Mouse (Mus musculus) right cerebral cortex, postnatal 36 days (tissue): ENCODE measurements around the gene C77080.
"Not testable (repeated sequence)": the region's sequence is repeated elsewhere in the genome, so short reads cannot be mapped to it uniquely, and the experiment has no call there.

Experiments used
- DNase-seq, 2 experiments: peaks; one replicate each; pipeline ENCODE4 v3.0.0; 2022; ENCODE audit warnings: low spot score in 2 of 2, mixed read lengths in 1 of 2

C77080 gene

DNA sequence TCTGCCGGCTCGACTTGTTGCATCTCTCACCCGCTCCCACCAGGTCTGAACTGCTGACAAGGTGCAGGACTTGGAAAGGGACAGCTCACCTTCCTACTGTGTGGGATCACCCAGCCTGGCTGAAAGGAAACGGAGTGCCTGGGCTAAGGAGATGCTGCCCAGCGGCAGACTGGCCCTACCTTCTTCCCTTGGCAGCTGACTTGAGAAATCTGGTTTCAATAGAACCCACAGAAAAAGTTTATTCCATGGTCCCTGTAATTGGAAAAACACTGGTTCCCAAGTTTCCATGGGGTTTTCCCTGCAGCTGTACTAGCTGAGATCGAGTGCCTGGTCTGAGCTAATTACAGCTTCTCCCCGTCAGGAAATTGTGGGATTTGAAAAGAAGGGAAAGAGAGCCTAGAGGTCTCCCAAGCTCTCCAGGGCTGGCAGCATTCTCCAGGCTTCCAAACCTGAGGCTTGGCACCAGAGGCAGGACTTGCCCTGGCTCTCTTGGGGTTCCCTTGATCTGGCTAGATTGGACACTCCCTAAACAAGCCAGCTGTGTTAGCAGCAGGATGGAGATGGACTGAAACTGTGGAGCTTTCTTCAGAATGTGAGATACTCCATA, 42.5 kb downstream of the C77080 start:
- no peak for DNase-seq

GRCm38 (mm10) chr4:129212486-129212885, 48.7 kb downstream of the C77080 start:
- not testable (repeated sequence) for DNase-seq

DNA sequence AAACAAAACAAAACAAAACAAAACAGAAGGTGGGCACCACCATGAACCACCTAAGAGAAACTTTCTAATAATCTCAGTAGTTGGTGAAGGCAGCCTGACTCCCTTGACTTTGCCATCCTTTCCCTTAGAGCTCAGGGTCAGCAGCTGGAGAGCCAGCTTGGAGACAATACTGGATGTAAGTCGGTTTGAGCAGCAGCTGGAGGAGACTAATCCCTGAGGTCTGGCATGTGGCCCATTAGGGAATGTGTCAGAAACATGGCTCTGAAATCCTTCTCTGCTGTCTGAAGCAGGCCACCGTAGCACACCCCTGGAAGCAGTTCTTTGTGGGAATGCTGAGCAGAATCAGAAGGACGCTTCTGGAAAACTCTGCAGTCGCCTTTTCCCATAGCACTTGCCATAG, 49.7 kb downstream of the C77080 start:
- DNase-seq: no peak

GRCm38 (mm10) chr4:129209504-129209903, 51.7 kb downstream of the C77080 start:
- DNase-seq: no peak

- no peak for DNase-seq
Measured at GRCm38 (mm10) chr4:129206792-129207191, 54.4 kb downstream of the C77080 start.

DNA sequence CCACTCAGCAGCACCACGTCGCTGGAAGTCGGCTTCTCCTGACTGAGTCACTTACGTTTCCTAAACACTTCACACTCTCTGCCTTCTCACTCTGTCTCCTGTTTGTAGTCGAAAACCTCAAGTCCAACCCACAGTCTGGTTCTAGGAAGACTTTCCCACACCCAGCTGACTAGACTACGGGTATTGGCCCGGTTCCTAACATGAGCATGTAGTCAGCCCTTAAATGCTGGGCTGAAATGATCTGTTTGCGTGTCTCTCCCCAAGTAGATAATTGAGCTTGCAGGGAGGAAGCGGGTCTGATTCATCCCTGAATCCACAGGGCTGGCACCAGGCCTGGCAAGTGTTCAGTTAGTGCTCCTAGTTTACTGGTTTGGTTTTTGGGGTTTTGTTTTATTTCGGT, 56.5 kb downstream of the C77080 start:
- no peak for DNase-seq

DNA sequence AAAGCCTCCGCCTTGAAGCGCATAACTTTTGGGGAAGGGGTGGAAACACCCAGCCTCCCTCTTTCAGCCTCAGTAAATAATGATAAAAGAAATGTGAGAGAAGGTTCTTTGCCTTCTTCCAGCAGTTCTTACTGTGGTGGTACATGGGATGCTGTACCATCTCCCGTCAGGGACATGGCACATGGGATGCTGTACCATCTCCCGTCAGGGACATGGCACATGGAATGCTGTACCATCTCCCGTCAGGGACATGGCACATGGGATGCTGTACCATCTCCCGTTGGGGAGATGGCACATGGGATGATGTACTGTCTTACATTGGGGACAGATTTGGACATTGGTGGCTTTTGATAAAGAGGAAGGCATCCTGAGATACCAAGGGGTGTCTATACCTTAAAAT, 63.7 kb downstream of the C77080 start:
- DNase-seq: no peak

GRCm38 (mm10) chr4:129194280-129194679, 66.9 kb downstream of the C77080 start:
- DNase-seq: no peak

DNA sequence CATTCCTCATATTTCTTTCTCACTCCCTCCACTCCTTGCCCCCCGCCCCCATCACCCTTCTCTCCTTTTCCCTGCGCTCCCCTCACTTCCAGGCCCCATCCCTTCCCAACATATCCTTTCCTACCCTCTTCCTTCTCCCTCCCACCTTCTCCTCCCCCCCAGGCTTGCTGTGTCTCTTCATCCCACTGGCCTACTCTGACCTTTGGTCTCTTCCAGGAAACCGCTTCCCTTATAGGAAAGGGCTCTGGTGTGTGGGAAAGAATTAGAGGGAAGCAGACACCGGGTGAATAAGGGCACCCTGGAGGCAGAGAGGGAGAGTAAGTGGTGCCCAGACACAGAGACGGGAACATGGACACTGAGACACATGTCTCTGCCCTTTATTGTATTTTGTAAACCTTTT, 69.5 kb downstream of the C77080 start:
- DNase-seq: no peak

DNA sequence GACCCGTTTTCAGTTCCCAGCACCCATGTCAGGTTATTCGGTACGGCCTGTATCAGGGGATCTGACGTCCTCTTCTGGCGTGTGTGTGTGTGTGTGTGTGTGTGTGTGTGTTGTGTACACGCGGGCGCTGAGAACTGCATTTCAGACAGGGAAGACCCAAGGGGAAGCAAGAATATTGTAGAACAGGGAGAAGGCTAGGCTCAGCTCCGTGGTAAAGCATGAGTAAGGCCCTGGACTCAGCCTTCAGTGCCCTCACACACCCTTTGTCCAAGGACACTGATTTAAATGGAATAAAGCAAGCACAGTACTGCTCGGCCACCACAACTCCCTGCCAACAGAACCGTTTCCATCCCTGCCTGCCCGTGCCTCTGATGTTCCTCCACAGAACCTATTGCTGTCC, 70.7 kb downstream of the C77080 start:
- DNase-seq: no peak

GRCm38 (mm10) chr4:129189542-129190519, 71.4 kb downstream of the C77080 start, which contains the start of the genes S100pbp and Yars:
Gene S100pbp, minus strand, starts transcription at chr4:129189727.
Gene Yars, plus strand, starts transcription at chr4:129189760.
- peak; percentile 93 to 94 for DNase-seq

- DNase-seq: peak; percentile 36 to 37
Measured at GRCm38 (mm10) chr4:129188803-129189541, 72.2 kb downstream of the C77080 start.

- no peak for DNase-seq
Measured at GRCm38 (mm10) chr4:129188041-129188659, 73.1 kb downstream of the C77080 start.

DNA sequence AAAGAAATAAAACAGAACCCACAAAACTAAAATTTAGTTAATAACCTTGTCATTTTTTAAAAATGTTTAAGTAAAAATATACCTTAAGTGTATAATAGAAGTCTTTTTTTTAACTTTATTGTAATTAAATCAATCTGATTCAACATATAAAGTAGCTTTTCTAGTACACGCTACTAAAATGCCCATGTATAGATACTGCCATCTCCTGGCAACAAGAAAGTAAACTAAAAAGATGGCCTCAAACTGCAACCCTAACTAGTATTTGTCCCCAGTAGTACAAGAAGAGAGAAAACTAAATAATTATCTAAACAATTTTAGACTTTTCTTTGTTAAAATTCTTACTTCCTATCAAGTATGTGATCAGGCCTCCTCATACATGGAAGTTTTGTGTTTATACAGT, 81.6 kb downstream of the C77080 start:
- DNase-seq: no peak

DNA sequence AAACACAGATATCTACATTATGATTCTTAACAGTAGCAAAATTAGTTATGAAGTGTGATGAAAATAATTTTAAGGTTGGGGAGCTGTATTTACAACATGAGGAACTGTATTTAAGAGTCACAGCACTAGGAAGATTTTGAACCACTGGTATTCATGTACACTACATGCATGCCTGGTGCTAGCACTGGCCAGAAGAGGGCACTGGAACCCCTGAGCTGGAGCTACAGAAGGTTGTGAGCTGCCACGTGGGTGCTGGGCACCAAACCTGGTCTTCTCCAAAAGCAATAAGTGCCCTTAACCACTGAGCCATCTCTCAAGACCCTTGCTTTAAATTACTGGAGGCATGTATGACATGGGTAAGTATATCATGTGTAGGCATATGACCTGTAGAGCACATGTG, 88.7 kb downstream of the C77080 start:
- no peak for DNase-seq
